Mouse (Mus musculus) adrenal gland, adult 2 months (tissue): Measurements from ENCODE around the gene Nr1d1. TPM values are rescaled to one million over a fixed set of nuclear protein-coding genes. Genes with fewer than 3 reads are reported as not detected.
"Not testable (repeated sequence)": the region's sequence is repeated elsewhere in the genome, so short reads cannot be mapped to it uniquely, and the experiment has no call there.

Experiments used
- DNase-seq: peaks from one replicate; pipeline ENCODE4 v3.0.0; 2021
- polyA plus RNA-seq: library from polyadenylated mRNA; depleted of rRNA; stranded (reverse); fragments of >200 nt; gene quantifications from 2 replicates; pipeline ENCODE4 v1.2.3, GENCODE M21; 2012; rRNA removed
- total RNA-seq, 2 experiments: library from RNA; stranded (reverse); gene quantifications; 2 replicates each; pipeline ENCODE4 v1.2.3; 2021

The Nr1d1 gene
- total and polyA plus RNA-seq, 3 experiments: 135 to 577 (median 155) TPM

DNA sequence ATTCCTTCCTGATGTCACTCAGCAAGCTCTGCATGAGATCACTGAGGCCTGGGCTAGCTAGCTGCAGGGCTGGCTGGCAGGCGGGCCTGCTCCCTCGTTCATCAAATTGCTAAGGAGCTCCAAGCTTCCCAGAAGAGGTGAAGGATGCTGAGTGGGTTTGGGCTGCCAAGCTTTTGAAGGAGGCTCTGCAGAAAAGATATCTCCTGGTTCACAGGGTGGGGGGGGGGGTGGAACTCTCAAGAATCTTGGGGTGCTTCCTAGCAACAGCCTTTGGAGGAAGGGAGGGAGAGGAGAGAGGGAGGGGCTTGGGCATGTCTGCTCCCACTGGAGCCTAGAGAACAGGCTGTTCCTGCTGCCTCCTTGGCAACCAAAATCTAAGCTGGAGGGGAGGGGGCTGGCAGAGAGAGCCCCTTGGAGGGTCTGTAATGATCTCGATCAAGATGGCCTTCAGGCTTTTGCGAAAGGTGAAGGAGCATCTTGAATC is 36.7 kb downstream of the Nr1d1 start:
- DNase-seq: no peak

DNA sequence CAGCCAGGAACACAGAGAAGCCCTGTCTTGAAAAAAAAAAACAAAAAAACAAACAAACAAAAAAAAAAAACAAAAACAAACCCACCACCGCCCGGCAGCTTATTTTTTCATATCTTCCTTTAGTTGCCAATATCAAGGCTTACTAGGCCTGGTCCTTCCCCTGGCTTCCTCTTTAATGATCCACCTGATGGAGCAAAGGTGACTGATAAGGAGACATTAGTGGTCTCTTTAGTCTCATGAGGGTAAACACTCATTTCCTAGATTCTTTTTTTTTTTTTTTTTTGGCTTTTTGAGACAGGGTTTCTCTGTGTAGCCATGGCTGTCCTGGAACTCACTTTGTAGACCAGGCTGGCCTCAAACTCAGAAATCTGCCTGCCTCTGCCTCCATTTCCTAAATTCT is 37.9 kb downstream of the Nr1d1 start:
- not testable (repeated sequence) for DNase-seq

DNA sequence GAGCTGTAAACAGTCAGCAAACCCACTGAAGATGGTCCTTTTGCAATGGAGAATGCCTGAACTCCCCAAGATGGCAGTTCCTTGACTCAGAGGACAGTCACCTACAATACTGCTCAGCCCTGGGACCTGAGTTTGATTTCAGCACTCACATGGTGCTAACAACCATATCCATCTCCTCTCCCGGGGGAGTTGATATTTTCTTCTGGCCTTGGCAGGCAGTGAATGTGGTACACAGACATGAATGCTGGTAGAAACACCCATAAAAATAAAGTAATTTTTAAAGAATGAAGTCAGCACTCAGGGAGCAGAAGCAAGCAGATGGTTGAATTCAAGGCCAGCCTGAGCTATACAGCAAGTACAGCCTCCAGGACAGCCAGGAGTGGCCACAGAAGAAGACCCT is 39.0 kb downstream of the Nr1d1 start:
- DNase-seq: no peak

DNA sequence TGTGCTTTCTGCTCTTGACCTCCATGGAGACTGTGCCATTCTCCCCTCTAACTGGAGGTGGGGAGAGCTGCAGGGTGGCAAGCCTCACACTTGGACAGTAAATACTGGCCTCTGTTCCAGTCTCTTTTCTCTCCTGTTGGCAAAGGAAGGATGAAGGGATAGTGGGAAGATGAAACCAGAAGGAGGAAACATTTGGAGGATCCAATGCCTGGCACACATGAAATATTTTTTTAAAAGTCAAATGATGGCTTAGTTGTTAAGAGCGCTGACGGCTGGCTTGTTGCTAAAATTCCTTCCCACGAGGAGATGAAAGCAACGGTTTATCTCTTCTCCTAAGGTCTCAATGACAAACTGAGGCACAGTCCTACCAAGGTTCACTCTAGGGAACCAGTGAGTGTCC is 40.0 kb downstream of the Nr1d1 start:
- no peak for DNase-seq

DNA sequence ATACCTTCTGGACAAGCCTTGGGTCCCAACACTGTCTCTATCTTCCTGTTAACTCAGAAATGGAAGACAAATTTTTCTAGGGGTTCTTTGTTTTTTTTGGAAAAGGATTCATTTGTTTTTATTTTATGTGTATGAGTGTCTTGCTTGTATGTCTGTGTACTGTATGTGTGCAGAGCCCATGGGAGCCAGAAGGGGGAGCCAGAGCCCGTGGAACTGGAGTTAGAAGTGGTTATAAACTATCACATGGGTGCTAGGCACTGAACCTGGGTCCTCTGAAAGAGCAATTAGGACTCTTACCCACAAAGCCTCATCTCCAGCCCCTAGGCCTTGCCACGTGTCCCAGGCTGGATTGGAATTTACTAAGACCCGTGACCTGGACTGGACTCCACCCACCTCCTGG is 41.1 kb downstream of the Nr1d1 start:
- DNase-seq: no peak

DNA sequence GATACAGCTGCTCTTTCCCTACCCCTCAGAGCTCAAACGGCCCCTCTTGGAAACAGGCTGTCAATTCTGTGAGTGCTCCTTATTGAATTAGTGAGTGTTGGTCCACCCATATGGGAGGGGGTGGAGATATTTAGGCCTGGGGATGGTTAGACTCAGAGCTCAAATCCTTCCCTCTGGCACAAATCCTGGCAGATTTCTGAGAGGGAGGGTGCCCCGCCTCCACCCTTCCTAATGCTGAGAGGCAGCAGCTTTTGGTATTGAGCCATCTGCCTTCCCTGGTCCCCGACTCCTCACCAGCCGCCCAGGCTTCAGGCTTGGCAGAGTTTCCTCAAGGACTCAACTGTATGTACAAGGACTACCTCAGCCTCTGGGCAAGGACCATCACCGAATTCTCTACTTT is 44.0 kb downstream of the Nr1d1 start:
- peak; percentile 73 for DNase-seq

DNA sequence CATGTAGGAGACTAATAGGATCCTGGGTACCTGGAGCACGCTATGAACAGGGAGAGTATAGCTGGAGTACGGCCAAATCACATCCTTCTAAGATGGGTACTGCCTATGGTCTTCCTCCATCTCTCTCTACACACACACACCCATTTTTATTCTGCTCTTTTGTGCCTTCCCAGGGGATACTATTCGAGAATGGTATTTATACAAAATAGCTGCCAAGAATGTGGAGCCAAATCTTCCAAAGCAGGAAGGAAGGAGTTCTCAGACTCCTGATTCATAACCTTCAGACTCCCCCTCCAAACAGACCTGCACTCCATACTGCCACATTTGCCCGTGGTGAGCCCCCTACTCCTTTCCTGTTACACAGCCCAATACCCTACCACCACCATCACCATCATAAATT is 44.4 kb downstream of the Nr1d1 start:
- no peak for DNase-seq

DNA sequence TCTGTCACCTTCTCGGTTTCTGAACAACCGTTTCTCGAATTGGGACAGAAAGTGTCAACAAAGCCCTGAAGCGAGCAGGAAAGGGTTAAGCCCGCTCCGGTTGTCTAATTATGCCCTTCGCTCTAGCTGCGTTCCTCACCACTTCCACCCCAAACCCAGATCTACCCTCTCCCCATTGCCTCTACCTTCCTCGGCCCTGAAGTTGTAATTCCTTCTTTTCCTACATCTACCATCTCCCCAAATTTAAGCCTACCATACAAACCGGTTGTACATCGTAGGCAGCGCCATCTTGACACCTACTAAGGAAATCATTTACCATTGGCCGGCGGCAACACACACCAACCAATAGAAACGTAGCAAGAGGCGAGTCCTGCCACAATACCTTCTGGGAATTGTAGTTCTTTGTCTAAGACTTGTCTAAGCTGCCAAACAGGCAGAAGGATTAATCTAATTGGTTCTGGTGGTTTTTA is 46.0 kb downstream of the Nr1d1 start, which contains the start of gene Med24:
Gene Med24, minus strand, starts transcription at position 317 of the 470 bp plus-strand sequence.
- peak; percentile 91 for DNase-seq

DNA sequence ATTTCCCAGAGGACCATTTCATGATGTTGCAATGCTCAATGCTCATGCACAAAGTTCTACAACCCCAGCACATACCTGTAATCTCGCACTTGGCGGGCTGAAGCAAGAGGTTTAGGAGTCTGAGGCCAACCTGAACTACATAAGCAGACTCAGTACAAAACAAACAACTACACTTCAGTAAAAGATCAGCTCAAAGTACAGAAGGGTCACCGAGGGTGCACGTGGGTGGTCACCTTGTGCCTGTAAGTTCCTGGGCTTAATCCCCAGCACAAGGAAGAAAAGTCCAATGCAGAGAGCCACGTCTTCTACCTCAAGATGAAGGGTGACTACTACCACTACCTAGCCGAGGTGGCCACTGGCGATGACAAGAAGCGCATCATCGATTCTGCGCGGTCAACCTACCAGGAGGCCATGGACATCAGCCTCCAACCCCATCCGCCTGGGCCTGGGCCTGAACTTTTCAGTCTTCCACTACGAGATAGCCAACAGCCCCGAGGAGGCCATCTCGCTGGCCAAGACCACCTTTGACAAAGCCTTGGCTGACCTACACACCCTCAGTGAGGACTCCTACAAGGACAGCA is 49.1 kb downstream of the Nr1d1 start:
- DNase-seq: no peak

DNA sequence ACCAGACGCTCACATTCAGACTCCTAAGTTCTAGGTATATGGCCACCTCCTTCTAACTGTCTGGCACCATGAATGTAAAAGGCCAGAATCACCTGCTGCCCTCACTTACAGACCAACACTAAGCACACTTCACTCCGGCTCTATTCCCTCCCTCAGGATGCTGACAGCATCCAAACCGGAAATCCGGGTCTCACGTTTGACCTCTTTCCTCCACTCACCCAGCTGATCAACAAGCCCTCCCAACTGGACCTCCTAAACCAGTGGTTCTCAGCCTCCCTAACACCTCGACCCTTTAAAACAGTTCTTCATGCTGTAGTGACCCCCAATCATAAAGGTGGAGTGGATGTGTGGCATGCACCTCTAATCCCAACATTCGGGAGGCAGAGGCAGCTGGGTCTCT is 52.0 kb downstream of the Nr1d1 start:
- no peak for DNase-seq

DNA sequence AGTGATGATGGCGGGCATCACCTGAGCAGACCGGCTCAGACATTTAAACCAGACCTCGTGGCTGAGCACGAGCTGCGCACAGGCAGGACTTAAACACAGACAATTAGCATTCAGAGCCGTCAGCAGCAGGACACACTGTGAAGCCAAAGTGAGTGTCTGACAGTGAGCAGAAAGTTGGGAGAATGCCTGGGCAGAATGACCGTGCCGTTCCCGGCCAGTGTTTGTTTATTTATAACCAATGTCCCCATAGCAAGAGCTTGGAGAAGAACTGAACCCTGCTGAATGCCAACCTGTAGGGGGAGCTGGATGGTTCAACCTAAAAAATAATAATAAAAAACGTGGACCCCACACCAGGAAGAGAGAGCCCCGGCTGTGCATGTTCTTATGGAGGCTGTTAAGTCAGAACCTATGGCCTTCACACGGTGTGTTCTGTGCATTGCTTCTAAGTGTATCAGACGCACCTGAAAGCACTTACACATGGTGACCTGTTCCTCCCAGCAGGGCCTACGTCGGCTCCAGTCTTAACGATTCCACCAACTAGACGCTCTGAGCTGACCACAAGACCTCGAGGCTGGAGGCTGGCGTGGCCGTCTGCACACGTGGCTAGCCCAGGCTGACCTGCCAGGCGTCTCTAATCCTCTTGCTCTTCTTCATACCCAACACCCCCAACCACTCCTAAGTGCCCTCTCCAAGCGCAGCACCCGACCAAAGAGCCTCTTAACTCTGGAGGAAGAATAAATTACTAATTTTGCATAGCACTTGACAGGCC is 53.5 kb downstream of the Nr1d1 start:
- DNase-seq: peak; percentile 61

DNA sequence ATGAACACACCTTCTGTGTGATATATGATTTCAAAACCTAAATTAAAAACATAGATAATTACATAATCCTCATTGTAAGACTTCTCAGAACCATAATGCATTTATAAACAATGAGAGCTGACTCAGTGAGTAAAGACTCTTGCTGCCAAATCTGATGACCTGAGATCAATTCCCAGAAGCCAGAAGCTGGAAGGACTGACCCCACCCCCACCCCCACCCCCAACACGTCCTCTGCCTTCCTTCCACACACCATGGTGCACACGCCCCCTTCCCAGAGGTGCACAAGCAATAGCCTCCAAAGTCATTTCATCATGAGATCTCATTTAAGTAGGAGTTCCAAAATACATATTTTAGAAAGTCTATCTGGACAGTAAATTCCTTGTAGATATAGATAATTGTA is 54.4 kb downstream of the Nr1d1 start:
- DNase-seq: no peak

Other genes with a start within 250 kb of the Nr1d1 start
- under 1 TPM; 0.72 to 0.86 TPM for gene Ikzf3, start 229.3 kb downstream of the Nr1d1 start, total RNA-seq
- gene Ikzf3, start 229.3 kb downstream of the Nr1d1 start, polyA plus RNA-seq: 0.10 and 0.36 TPM in 2 replicates
- under 1 TPM; 0.66 to 0.69 TPM for gene Zpbp2, start 224.2 kb downstream of the Nr1d1 start, total RNA-seq
- gene Zpbp2, start 224.2 kb downstream of the Nr1d1 start, polyA plus RNA-seq: 0.10 and 0.30 TPM in 2 replicates
- gene Ormdl3, start 188.0 kb downstream of the Nr1d1 start, total RNA-seq: 100 to 1,000 TPM in 1 of 2 experiments, 10 to 100 TPM in 1; 94.9 to 180 TPM
- 151 and 188 TPM in 2 replicates for gene Ormdl3, start 188.0 kb downstream of the Nr1d1 start, polyA plus RNA-seq
- not detected for gene Lrrc3c, start 177.0 kb downstream of the Nr1d1 start, total RNA-seq
- not detected in 2 replicates for gene Lrrc3c, start 177.0 kb downstream of the Nr1d1 start, polyA plus RNA-seq
- 10 to 100 TPM in 1 of 2 experiments, 1 to 10 TPM in 1; 6.3 to 15.3 TPM for gene Gm12355, start 149.7 kb downstream of the Nr1d1 start, total RNA-seq
- gene Gm12355, start 149.7 kb downstream of the Nr1d1 start, polyA plus RNA-seq: not detected in 2 replicates
- 10 to 100 TPM in 1 of 2 experiments, 1 to 10 TPM in 1; 4.7 to 19.4 TPM for gene Gsdma3, start 149.0 kb downstream of the Nr1d1 start, total RNA-seq
- not detected in 2 replicates for gene Gsdma3, start 149.0 kb downstream of the Nr1d1 start, polyA plus RNA-seq
- gene Gsdma2, start 128.6 kb downstream of the Nr1d1 start, total RNA-seq: under 1 TPM; 0.35 to 0.69 TPM
- gene Gsdma2, start 128.6 kb downstream of the Nr1d1 start, polyA plus RNA-seq: 0.12 TPM in 2 replicates
- gene Gsdma, start 111.0 kb downstream of the Nr1d1 start, total RNA-seq: not detected
- not detected in 2 replicates for gene Gsdma, start 111.0 kb downstream of the Nr1d1 start, polyA plus RNA-seq
- 100 to 1,000 TPM; 128 to 130 TPM for gene Psmd3, start 92.8 kb downstream of the Nr1d1 start, total RNA-seq
- gene Psmd3, start 92.8 kb downstream of the Nr1d1 start, polyA plus RNA-seq: 177 and 195 TPM in 2 replicates
- gene Csf3, start 74.1 kb downstream of the Nr1d1 start, total RNA-seq: not detected
- gene Csf3, start 74.1 kb downstream of the Nr1d1 start, polyA plus RNA-seq: 0.26 TPM in 1 of 2 replicates, not detected in the other
- 10 to 100 TPM; 45.3 to 55.1 TPM for gene Med24, start 45.9 kb downstream of the Nr1d1 start, total RNA-seq
- gene Med24, start 45.9 kb downstream of the Nr1d1 start, polyA plus RNA-seq: 74.3 and 99.6 TPM in 2 replicates
- gene Thra, start 34.7 kb downstream of the Nr1d1 start, total RNA-seq: 10 to 100 TPM; 84.6 to 86.1 TPM
- gene Thra, start 34.7 kb downstream of the Nr1d1 start, polyA plus RNA-seq: 105 and 132 TPM in 2 replicates
- 10 to 100 TPM; 80.9 to 98.0 TPM for gene Msl1, start 20.2 kb upstream of the Nr1d1 start, total RNA-seq
- gene Msl1, start 20.2 kb upstream of the Nr1d1 start, polyA plus RNA-seq: 63.2 and 65.0 TPM in 2 replicates
- 10 to 100 TPM; 30.0 to 32.3 TPM for gene Casc3, start 29.6 kb upstream of the Nr1d1 start, total RNA-seq
- gene Casc3, start 29.6 kb upstream of the Nr1d1 start, polyA plus RNA-seq: 27.9 and 30.2 TPM in 2 replicates
- gene Rapgefl1, start 61.5 kb upstream of the Nr1d1 start, total RNA-seq: under 1 TPM; 0.29 to 0.79 TPM
- 1.5 and 1.9 TPM in 2 replicates for gene Rapgefl1, start 61.5 kb upstream of the Nr1d1 start, polyA plus RNA-seq
- 10 to 100 TPM; 15.6 to 23.7 TPM for gene Wipf2, start 88.3 kb upstream of the Nr1d1 start, total RNA-seq
- 8.9 and 13.4 TPM in 2 replicates for gene Wipf2, start 88.3 kb upstream of the Nr1d1 start, polyA plus RNA-seq
- gene Cdc6, start 132.5 kb upstream of the Nr1d1 start, total RNA-seq: under 1 TPM; 0.48 to 0.86 TPM
- 0.07 and 0.08 TPM in 2 replicates for gene Cdc6, start 132.5 kb upstream of the Nr1d1 start, polyA plus RNA-seq
- 10 to 100 TPM; 17.0 to 30.8 TPM for gene Rara, start 152.5 kb upstream of the Nr1d1 start, total RNA-seq
- 43.7 and 44.9 TPM in 2 replicates for gene Rara, start 152.5 kb upstream of the Nr1d1 start, polyA plus RNA-seq
- not detected for gene Gjd3, start 207.7 kb upstream of the Nr1d1 start, total RNA-seq
- 1.1 and 1.2 TPM in 2 replicates for gene Gjd3, start 207.7 kb upstream of the Nr1d1 start, polyA plus RNA-seq
- 1 to 10 TPM; 4.1 to 8.1 TPM for gene Top2a, start 248.9 kb upstream of the Nr1d1 start, total RNA-seq
- 0.28 and 0.29 TPM in 2 replicates for gene Top2a, start 248.9 kb upstream of the Nr1d1 start, polyA plus RNA-seq